Mouse (Mus musculus): Measurements from ENCODE around the gene Rpgrip1l. TPM values are rescaled to one million over a fixed set of nuclear protein-coding genes. Genes with fewer than 3 reads are reported as not detected.

Gene Rpgrip1l
- polyA plus RNA-seq, 1 experiment from 2014 or later = 13.6 TPM

DNA sequence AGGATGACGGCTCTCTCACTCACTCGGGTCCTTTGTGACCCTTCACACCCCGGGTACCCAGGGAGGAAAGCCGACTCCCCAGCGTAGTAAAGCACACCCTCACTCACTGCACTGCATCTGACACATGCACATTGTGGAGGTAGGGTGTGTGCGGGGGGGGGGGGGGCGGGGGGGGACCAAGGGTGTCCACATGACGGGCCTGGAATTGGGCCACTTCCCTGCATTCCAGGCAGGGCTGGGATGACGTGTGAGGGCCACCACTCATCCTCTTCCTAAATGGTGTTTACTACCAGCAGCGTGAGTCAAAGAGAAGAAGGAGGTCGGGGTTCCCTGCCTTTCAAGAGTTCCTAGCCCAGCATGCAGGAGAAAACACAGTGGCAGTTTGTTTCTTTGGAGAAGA, 124.9 kb downstream of the Rpgrip1l start:
- Histone ChIP-seq H3K9ac (replicated peaks) (no peak overlapping the region), H3K4me2 (replicated peaks) (no peak overlapping the region), H3K9me3 (no peaks in the 10 kb centered on the region), H3K27me3 (peaks cover 16% of the 10 kb centered on the region; the same call in 1 of the 2 replicates), H3K4me1 (peaks cover 7% of the 10 kb centered on the region), H3K27ac (replicated peaks) (no peak overlapping the region), H3K4me3 (no peak overlapping the region), H3K36me3 (no peaks in the 10 kb centered on the region)
- WGBS = 82% methylated on average over 9 of the region's 11 CpGs
- ATAC-seq (replicated peaks) = no peak

DNA sequence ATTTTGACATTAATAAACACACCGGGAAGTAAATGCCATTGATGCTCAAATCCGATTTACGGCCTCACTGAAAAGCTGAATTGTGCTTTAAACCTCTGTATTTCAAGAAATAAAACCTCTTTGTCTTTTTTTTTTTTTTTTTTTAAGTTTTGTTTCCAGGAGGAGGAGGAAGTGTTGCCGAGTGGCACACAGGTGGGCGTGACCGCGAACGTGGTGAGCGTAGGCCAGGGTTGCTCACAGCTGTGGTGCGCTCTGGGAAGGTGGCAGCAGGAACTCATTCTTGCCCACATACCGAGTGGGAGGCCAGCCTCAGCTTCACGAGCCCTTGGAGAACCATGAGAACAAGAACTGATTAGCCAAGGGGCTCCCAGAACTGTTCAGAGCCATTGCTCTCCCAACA, 126.7 kb downstream of the Rpgrip1l start:
- Histone ChIP-seq H3K4me3 (no peak overlapping the region), H3K4me1 (peaks cover 7% of the 10 kb centered on the region), H3K27me3 (peaks cover 9% of the 10 kb centered on the region; the same call in 1 of the 2 replicates), H3K36me3 (no peaks in the 10 kb centered on the region), H3K4me2 (replicated peaks) (no peak overlapping the region), H3K27ac (replicated peaks) (no peak overlapping the region), H3K9ac (replicated peaks) (no peak overlapping the region), H3K9me3 (no peaks in the 10 kb centered on the region)
- ATAC-seq (replicated peaks) = no peak
- WGBS = 89% methylated on average over 12 of the region's 12 CpGs

DNA sequence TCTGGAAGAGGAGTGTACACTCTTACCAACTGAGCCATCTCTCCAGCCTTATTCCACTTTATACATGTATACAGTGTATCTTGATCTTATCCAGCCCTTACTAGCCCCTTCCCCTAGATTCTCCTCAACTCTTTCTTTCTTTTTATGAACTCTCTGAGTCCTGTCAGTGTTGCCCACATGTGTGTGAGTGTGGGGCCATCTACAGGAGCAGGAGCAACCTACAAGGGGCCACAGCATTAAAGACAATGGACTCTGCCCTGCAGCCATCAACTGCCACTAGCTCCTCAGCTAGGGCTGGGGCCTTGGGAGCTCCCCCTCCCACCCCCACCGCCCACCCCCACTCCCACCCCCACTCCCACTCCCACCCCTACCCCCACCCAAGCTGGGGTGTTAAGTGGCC, 135.4 kb downstream of the Rpgrip1l start:
- no peaks in the 10 kb centered on the region for H3K4me1 ChIP-seq
- no peak overlapping the region for H3K4me3 ChIP-seq
- H3K9me3 ChIP-seq = no peaks in the 10 kb centered on the region
- 50% methylated on average over 1 of the region's 1 CpGs for WGBS
- no peak overlapping the region for H3K9ac ChIP-seq (replicated peaks)
- no peaks in the 10 kb centered on the region for H3K27me3 ChIP-seq
- no peak for ATAC-seq (replicated peaks)
- no peak overlapping the region for H3K27ac ChIP-seq (replicated peaks)
- H3K4me2 ChIP-seq (replicated peaks) = no peak overlapping the region
- no peaks in the 10 kb centered on the region for H3K36me3 ChIP-seq

DNA sequence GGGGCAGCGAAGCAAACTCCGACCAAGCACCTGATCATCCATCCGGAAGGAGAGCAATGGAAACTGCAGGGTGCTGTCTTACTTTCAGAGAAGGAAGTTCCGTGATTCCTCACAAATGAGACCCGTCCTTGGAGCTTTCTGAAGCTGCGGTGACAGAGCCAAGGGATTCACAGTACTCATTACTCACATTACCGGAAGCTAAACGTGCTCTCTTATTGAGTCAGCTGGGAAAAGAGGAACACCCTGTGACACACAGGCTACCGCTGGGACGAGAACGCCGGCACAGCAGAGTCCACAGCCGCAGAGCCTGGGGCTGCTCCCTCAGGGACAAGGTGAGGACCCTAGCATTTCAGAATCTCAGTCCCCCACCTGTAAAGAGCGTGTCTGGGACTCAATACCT, 136.9 kb downstream of the Rpgrip1l start:
- Histone ChIP-seq H3K36me3 (no peaks in the 10 kb centered on the region), H3K4me1 (peaks cover 6% of the 10 kb centered on the region), H3K27ac (replicated peaks) (no peak overlapping the region), H3K4me3 (no peak overlapping the region), H3K27me3 (no peaks in the 10 kb centered on the region), H3K4me2 (replicated peaks) (no peak overlapping the region), H3K9me3 (no peaks in the 10 kb centered on the region), H3K9ac (replicated peaks) (no peak overlapping the region)
- no peak for ATAC-seq (replicated peaks)
- 56% methylated on average over 14 of the region's 14 CpGs for WGBS

DNA sequence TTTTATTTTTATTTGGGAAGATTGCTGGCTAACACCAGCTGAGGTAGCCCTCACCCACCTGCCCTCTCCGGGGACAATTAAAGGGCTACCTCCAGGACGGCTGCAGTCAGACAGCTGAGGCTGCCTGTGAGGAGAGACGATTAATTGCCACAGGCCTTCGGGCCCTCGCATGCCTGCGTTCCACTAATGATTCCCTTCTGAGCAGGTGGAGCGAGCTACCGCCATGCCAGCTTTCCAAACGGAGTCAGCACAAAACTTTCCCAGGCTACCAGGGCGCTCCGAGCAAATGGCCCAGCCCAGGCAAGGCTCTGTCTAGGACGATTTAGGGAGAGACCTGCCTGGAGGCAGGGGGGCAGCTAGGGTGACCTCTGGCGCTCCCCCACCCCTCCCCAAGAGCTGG, 141.5 kb downstream of the Rpgrip1l start:
- WGBS = 31% methylated on average over 13 of the region's 13 CpGs
- Histone ChIP-seq H3K4me2 (replicated peaks) (no peak overlapping the region), H3K27ac (replicated peaks) (no peak overlapping the region), H3K36me3 (no peaks in the 10 kb centered on the region), H3K27me3 (no peaks in the 10 kb centered on the region), H3K4me1 (peaks cover 17% of the 10 kb centered on the region), H3K9me3 (no peaks in the 10 kb centered on the region), H3K9ac (replicated peaks) (no peak overlapping the region), H3K4me3 (no peak overlapping the region)
- peak; percentile 56; the same call in 1 of the 2 replicates for ATAC-seq (replicated peaks)

DNA sequence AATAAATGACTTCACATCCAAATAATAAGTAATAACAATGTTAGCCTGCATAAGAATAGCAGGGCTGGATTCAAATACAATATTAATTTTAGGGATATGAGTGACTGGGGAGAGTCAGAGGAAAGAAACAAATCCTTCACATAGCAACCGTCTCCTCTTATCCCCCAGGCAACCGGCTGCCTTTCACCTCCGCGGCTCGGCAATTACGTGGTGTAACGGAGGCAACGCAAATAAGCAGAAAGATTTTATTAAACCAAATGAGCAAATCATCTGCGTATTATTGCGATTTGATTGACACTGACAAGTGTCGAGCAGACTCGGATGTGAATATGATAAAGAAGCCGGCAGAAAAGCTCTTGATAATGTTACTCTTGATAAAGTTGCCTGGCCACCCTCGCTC, 142.1 kb downstream of the Rpgrip1l start:
- Histone ChIP-seq H3K4me2 (replicated peaks) (peak overlapping the region; percentile 36), H3K4me3 (peak overlapping the region; percentile 7; the same call in 1 of the 2 replicates), H3K9me3 (no peaks in the 10 kb centered on the region), H3K27ac (replicated peaks) (peak overlapping the region; percentile 46; the same call in 1 of the 2 replicates), H3K4me1 (peaks cover 17% of the 10 kb centered on the region), H3K27me3 (no peaks in the 10 kb centered on the region), H3K36me3 (no peaks in the 10 kb centered on the region), H3K9ac (replicated peaks) (no peak overlapping the region)
- 24% methylated on average over 14 of the region's 14 CpGs for whole genome bisulfite sequencing
- ATAC-seq (replicated peaks) = peak; percentile 30; the same call in 1 of the 2 replicates

DNA sequence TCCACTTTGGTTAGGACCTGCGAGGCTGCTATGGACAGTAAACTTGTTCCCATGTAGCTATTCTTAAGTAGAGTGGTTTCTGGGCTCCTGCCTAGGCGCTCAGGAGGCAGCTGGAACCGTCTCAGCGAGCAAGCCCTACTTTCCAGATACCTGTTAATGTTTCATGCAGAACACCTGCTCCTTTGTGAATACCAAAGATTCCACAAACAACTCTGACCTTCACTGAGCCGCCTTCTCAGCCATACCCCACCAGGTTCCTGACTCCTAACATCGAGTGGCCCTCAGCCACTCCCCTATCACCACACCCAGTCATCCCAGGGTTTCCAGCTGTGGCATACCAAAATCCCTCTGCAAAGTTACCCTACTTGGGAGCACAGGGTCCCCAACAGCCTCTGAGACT, 142.9 kb downstream of the Rpgrip1l start:
- Histone ChIP-seq H3K4me3 (no peak overlapping the region), H3K9me3 (0 out of 2 replicates have a peak, but pooled peaks cover 1% of the 10 kb centered on the region), H3K4me2 (replicated peaks) (no peak overlapping the region), H3K9ac (replicated peaks) (no peak overlapping the region), H3K4me1 (peaks cover 17% of the 10 kb centered on the region), H3K36me3 (no peaks in the 10 kb centered on the region), H3K27ac (replicated peaks) (peak overlapping the region; percentile 46), H3K27me3 (no peaks in the 10 kb centered on the region)
- 88% methylated on average over 6 of the region's 6 CpGs for WGBS
- ATAC-seq (replicated peaks) = no peak

Other genes starting within 250 kb of the Rpgrip1l start
- 20.5 and 22.0 TPM in 2 replicates for gene Rbl2, start 243.2 kb downstream of the Rpgrip1l start, polyA plus RNA-seq (2015; fragmentation: Nextera tagmentation; extraction: Ambion mirVana)
- gene Aktip, start 113.3 kb downstream of the Rpgrip1l start, polyA plus RNA-seq (2015; fragmentation: Nextera tagmentation; extraction: Ambion mirVana) = 134 and 138 TPM in 2 replicates
- 111 and 114 TPM in 2 replicates for gene Fto, start 263 bp upstream of the Rpgrip1l start, polyA plus RNA-seq (2015; fragmentation: Nextera tagmentation; extraction: Ambion mirVana)